Mouse (Mus musculus): ENCODE data around the gene Vps35l.

Gene Vps35l

DNA sequence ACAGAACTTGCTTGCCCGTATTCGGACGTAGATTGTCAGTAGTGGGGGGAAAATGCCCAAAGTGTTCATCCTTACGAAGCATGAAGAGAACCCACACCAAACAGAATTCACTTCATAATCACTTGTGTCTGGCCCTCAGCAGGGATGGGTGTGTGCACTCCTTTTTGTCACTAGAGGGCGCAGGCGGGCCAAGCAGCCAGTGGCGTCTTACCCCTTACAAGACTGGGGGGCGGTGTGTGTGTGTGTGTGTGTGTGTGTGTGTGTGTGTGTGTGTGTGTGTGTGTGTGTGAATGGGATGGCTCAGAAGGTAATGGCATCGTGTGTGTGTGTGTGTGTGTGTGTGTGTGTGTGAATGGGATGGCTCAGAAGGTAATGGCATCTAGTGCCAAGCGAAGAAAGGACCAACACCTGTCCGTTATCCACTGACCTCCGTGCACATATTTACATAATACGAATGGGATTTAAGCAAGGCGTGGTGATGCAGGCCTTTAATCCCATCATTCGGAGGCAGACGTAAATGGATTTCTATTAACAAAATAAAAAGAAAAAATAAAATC is at the start of gene Vps35l:
Gene Vps35l (plus strand): TSS at position 252 of the 557 bp plus-strand sequence.
- peak; percentile 66 to 74 for DNase-seq

DNA sequence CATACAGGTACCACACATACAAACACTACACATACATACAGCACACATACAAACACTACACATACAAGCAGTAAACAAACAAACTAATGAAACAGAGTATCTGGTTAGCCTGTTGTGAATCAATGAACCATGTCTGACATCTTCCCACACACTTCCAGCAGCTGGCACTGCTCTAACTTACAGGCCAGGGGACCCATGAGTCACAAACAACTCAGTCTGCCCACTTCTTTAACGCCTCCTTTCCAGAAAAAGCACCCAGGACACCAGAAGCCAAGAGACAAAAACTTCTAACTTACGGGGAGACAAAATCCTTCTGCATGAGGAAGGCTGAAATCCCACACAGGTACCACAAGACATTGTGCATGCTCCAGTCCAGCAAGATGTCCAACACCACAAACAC is 48.7 kb upstream of the Vps35l start:
- DNase-seq, result no peak

DNA sequence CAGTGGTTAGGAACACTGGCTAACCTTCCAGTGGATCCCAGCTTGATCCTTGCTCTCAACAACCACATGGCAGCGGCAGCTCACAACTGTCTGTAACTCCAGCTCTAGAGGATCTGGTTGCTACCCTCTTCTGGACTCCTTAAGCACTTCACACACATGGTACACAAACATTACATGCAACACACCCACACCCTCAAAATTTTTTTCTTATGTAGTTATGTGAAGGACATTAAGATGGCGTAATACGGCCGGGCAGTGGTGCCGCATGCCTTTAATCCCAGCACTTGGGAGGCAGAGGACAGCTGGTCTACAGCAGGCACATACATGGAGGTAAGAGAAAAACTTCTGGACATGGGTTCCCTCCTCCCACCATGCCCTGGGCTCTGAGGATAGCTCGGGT is 43.9 kb upstream of the Vps35l start:
- DNase-seq, result no peak

DNA sequence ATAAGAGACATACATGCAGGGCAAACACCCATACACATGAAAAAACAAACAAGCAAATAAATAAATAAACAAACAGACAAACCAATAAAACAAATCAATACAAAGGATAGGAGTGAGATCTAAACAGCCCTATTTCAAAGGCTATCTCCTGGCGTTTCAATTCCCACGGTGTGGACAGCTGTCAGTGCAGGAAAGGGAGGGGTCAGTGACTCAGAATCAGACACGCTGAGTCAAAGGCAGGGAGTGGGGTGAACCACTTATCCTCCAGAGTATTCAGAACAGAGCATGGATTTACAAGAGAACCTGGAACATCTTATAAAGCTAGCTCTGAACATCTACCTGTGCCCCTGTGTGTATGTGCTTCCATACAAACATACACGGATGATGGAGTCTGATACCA is 42.9 kb upstream of the Vps35l start:
- no peak for DNase-seq

DNA sequence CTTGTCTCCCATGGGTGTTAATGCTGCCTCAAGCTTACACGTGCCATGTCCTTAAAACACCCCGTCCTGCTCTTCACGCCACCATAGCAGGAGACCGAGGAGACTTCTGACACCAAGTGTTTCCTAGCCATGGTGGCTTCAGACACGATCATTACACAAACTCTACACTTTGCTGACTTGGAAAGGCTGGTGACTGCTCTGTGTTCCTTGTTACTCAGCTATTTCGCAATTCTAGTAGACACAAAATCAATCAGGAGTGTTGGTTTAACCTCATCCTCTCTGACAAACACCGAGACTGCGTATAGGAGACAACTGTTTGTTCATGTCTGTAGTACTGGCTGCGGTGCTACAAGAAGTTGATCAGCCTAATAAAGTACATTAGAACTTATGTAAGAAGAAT is 41.1 kb upstream of the Vps35l start:
- no peak for DNase-seq

DNA sequence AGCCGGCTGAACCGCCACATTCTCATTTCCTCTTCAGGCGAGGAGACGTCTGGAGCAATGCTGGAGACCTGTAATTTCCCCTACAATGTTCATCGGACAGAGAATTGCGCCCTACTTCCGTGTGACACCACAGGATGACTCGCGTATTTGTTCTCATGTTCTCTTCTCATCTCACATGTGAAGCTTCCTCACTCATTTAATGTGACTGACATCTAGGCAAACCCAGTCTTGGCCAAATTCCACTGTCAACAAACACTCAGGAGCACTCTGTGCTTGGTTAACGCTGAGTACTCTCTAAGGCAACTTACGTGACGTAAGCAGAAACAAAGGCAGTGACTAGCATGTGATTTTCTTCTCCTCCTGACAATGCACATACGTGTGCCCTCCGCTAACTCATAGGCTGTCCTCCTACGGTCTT is 36.9 kb upstream of the Vps35l start:
- no peak for DNase-seq

DNA sequence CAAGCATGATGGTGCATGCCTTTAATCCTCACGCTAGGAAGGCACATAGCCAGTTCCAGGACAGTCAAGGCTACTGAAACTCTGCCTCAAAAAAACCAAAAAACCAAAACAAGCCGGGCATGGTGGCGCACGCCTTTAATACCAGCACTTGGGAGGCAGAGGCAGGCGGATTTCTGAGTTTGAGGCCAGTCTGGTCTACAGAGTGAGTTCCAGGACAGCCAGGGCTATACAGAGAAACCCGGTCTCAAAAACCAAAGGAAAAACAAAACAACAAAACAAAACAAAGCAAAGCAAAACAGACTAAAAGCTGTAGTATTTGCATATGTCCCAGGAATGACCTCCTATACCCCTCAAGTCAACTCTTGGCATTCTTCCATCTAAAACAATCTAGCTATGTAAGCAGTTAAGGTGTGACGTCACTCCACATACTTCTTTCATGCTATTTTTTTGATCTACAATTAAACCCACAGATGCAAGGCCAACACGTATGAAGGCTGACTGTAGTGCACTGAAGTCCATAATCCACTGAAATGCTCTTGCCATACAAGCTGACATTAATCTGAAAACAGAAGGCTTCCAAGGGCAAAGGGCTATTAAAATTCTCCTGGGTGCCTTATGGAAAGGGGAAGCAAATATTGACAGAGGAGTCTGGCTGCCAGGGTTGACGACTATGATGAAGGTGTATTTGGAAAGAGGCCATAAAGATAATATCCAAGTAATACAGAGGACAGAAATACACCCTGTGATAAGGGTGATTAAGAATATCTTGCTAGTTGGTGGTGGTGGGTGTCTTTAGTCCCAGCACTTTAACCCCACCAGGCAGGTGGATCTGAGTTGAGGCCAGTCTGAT is 35.8 kb upstream of the Vps35l start:
- DNase-seq, result no peak

DNA sequence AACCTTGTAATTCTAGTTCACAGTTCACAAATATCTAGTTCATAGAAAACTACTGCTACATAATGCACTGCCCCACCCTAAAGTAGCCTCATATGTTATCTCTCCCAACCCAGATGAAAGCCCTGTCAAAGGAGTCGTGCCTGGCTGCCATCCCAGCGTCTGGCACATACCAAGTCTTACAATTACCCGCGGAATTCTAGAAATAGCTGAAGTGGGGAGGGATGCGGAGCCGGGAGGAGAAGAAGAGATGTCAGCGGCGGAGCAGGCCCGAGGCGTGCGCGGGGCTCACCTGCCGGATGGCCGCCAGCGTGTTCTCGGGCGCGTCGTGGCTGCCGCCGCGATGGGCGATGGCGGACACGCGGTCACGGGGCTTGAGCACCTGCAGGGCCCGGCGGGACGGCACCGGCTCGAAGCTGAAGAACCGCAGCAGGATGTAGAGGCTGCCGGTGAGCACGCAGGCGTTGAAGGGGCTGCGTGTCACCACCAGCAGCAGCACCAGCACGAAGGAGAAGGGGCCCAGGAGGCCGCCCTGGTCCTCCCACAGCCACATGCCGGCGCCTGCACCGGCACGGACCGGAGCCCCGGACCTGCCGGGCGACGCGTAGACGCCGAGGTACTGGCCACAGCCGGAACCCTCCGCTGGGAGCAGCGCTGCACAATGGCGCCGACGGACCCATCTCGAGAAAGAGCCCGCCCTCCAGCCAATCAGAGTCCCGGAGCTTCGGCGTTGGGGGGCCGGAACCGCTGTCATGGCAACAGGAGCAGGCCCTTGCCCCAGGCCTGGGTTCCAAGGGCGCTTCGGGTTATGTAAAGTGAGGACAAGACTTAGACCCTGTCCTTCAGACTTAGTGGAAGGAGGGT is 34.7 kb upstream of the Vps35l start, which contains the start of gene Gde1:
Gene Gde1 (minus strand): TSS at position 678 of the 861 bp plus-strand sequence.
- DNase-seq, result peak; percentile 85 to 87

DNA sequence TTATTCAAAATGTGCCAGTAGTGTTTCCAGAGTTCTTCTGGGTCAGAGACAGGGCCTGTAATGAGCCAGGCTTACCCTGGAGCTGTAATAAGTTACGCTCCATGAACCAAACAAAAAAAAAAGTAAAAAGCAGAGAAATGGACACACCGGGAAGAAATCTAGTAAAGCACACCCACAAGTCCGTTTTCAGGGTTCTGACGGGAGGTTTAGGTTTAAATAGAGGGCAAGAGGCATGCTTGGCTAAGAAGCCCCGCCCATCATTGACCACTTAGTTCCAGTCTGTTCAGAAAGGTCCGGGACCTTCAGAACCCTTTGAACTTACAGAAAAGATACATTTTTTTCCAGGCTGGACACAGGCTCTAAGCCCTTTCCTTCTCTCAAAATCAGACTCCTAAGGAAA is 34.0 kb upstream of the Vps35l start:
- no peak for DNase-seq

DNA sequence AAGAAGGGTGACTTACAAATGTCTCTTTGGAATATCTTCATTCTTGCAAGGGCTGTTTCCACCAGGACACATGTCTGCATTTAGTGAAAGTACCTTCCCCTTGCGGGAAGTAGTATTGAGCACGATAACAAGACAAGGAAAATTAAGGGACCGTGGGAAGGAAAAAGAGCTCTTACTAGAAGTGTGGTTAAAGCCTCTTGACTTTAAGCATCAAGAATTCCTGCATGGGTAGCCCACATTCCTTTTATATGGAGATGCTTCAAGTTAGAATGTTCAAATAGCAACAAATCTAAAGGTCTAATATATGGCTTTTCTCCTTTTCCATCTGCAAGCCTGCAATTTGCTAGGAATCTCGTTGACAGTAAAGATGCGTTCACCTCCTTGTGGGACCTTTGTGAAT is 33.5 kb upstream of the Vps35l start:
- DNase-seq, result no peak

DNA sequence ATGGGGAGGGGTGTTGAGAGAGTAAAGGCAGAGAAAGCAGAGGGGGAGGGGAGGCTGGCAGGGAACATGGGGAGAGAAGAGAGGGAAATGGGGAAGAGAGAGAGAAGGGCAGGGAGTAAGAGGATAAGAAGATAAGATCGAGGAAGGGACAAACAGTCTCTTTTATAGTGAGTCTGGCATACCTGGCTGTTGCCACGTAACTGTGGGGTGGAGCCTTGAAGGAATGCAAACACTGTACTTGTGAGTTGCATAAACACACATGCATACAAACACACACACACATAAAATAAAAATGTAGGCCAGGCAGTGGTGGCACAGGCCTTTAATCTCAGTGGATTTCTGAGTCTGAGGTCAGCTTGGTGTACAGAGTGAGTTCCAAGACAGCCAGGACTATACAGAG is 32.8 kb upstream of the Vps35l start:
- no peak for DNase-seq

DNA sequence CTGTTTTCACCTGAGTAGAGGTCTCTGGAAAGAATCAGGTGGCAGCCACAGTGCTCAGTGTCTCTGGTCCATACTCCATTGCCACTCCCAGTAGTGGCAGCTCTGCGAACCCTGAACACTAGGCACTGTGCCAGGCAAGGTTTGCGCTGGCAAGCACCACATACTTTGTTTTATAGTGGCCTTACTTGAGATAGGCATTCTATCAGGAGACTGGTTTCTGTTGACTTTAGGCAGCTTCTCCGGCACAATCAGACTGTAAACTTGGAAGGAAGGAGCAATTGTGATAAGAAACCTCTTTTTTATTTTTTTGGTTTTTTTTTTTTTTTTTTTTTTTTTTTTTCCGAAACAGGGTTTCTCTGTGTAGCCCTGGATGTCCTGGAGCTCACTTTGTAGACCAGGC is 32.0 kb upstream of the Vps35l start:
- no peak for DNase-seq

DNA sequence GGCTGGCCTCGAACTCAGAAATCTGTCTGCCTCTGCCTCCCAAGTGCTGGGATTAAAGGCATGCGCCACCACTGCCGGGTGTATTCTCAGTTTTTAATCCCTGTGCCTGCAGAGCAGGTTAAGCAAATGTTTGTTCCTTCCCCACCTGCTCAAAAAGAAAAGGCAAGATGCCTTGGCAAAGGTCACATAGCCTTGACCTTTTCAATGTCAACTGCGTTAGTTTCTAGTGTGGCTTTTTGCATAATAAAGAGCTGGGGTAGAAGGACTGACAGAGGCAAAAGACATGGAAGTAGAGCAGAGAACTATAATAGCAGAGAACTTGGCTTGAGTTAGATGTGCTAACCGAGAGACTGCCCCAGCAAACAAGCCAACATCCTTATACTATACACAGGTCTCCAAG is 29.2 kb upstream of the Vps35l start:
- DNase-seq, result no peak

DNA sequence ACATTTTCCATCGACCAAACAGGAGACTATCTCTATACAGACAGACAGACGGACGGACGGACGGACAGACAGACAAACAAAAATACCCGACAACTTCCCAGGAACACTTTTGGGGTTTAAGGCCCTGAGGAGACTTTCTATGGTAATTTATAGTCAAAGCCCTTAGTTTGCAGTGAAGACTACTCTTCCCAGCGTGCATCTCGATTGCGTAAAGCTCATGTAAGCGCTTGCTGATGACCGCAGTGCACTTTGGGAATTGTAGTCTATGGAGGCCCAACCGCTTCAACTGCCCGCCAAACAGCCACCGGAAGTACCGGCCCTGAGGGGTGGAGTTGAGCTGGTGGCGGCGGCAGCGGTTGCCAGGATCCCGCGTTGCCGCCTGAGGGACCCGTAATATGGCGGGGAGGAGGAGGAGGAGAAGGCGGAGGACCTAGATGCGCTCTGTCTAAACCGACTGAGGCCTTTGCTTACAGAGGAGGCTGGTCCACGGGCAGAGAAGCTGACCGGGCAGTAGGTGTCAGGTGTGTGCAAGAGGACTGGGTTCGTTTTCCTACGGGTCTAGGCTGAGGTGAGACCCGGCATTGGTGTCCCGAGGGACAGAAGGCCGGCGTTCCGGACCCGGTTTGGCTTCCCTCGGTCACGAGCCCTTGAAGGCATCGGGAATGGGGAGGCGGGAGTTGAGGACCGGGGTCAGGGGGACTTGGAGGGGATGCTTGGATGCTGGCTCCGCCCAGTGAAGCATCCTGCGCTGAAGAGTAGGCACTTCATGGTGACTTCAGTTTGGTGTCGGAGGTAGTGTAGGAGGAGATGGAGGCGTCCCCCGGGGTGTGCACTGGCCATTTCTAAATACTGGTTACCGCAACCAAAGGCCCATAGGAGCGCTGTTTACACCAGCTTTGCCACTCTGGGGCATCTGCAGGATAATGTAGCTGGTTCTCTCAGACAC is 27.5 kb upstream of the Vps35l start, which contains the start of gene Ccp110:
Gene Ccp110 (plus strand): TSS at position 325 of the 946 bp plus-strand sequence.
- DNase-seq, result peak; percentile 78 to 86

DNA sequence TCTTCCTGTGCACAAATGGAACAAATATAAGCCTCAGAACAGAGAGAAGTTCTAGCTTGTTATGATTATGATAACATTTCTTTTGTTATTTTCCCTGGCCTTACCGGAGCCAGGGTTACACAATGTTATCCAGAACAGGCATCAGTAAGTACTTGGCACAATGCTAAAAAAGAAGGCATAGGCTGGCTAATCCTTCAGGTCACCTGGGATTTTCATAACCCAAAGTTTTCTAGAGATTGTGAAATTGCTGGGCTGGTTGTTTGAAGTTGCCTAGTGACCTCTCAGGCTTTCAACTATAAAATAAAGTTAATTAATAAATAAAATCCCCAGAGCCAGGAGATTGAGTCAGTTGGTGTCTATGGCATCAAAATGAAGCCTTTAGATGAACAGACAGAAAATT is 25.2 kb upstream of the Vps35l start:
- DNase-seq, result no peak

DNA sequence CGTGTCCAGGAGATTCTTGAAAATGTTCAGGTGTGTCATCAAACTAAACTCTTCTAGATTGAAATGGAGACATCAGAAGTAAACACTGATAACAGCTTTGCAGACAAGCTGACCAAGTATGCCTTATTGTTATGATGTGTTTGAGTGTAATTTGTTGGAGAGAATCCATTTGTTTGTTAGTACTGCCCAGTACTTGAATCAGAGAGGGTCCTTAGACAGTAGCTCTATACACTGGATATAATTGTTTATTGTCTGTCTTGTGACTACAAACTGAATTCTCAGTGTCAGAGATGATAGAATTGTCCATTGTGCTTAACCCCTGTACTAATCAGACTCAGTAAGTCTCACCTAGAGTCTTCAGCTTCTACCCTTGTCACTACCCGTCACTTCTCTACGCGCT is 22.0 kb upstream of the Vps35l start:
- no peak for DNase-seq

DNA sequence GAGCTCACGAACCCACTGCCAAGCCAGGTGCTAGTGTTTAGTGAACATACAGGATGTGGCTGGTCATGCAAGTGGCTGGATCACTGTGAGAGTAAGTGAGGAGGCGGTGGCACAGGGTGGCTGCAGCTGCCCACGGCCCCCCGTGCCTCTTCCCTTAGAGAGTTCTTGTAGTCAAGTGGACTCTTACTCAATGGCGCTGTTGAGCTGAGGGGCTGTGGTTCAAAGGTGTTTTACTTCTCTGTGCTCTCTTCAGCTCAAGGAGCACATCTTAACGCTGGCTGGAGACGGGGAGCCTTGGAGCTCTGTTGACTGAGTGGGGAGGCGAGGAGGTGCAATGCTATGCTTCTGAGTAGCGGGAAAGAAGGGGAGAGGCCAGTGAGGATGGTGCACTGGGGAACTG is 16.1 kb upstream of the Vps35l start:
- no peak for DNase-seq

DNA sequence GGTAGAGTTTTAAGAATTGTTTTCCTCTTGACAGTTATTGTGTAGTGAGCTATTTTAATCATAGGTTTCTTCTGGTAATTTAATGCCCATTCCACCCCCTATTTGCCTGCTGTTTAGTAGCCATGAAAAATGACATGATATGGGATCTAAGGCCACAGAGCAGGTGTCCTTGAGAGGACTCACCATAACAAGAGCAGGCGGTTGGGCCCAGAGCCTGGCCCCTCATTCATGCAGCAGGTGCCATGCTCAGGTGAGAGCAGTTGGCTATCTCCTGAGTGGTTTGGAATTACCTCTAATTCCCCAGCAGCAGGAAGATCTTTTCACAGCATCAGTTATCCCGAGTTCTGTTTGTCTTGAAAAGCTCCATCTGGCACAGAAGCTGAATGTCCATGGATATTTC is 14.6 kb upstream of the Vps35l start:
- DNase-seq, result no peak

DNA sequence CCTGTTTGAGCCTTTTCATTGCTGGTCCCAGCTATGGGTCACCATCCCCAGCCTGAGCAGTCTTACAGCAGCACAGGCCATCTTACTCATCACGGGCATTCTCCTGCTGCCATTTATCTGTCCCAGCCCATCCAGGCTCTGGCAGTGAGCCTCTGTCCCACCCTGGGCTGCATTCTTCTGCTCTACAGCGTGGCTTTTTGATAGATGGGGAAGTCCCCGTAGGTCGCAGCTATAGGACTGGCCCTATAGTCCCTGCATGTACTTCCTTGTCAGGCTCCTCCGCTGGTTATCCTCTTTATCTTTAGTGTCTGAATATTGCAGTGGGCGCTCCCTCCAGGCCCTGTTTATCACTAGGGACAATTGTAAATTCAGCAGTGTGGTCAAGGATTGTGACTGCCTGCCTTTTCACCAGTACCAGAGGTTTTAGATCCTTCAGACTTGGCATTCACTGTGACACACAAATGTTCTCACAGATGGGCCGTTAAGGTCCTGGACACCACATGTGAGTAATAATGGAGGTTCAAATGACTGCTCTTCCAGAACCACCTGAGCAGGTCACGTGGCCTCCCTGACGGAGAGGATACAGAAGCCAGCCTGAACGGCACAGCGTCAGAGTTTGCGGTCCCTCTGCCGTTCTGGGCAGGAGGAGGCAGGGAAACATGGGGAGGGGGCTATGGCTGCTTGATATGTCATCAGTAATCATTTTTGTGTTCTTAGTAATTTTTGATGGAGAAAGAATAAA is 11.0 kb upstream of the Vps35l start:
- DNase-seq, result no peak

DNA sequence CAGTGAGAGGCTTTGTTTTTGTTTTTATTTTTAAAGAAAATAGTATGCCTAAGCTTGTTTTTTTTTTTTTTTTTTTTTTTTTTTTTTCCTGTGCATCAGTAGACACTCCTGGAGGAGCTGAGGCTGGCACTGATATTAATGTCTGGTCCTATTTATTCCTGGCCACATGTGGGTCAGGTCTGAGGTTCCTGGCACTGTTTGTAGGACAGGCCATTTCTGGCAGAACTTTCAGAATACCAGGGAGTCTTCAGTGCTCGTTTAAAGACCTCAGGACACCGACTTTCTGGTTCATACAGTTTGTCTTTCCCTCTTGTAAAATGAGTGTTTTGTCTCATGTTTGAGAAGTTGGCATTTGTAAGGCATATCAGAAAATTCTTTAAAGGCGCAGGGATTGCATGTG is 8.2 kb upstream of the Vps35l start:
- no peak for DNase-seq

DNA sequence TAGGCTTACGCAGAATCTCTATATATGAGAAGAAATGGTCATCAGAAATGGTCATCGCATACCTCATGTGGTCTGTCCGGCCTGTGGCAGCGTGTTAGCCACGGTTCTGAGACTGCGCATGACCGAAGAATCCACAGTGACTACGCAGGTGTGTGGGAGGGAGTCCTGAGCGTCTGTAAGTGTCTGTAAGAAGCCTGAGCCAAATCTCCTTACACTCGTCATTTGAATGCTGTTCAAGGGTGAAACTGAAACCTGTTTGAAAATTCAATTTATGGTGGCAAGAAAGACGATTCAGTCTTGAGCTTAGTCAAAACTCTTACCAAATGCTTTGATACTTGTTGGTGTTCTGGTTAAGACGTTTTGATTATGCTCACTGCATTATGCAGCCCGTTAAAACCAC is 6.8 kb upstream of the Vps35l start:
- DNase-seq, result no peak

DNA sequence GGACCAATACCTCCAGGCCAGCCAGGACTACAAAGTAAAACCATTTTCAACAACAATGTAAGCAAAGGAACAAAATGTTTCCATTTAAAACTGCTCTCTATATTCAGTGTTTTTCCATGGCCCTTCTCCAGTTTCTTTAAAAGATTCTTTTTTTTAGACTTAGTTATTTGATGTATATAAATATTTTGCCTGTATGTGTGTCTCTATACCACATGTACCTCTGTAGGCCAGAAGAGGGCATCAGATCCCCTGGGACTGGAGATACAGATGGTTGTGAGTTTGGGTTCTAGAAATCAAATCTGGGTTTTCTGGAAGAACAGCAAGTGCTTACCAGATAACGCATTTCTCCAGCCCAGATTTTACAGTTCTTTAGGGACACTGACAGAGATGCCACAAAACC is 1.3 kb upstream of the Vps35l start:
- no peak for DNase-seq
